In genomic region chr10:130005366-130005765, GRCm38 (mm10) we compare ENCODE assay signal across 14 mouse cellular contexts. TPM values are rescaled to one million over a fixed set of nuclear protein-coding genes. Genes with fewer than 3 reads are reported as not detected.
"Had no signal": no experiment of that assay in that cellular context is flagged by ENCODE, and none has a peak within 500 bp of the region (broad histone marks: within the 10 kb centered on the region; RNA-seq: fewer than 3 reads in every experiment).

No protein-coding gene starts in this region.

RNA-seq across cellular contexts. Expression of gene Olfr820, which starts 7.1 kb away (rescaled TPM):
- polyA plus RNA-seq: neural tube, embryonic 13.5 days; neural tube, embryonic 14.5 days; neural tube, embryonic 15.5 days; small intestine, adult 2 months; spleen, adult 2 months; stomach, embryonic 14.5 days; stomach, embryonic 15.5 days; stomach, embryonic 16.5 days; stomach, postnatal 0 days; testis, adult 2 months; thymus, adult 2 months; thymus, postnatal 0 days; urinary bladder, adult 2 months had no signal

RNA-seq across cellular contexts. Expression of gene Gm10310, which starts 20.5 kb away (rescaled TPM):
- total RNA-seq: neutrophil, adult 5-6 weeks had no signal
- polyA plus RNA-seq: neural tube, embryonic 13.5 days; neural tube, embryonic 14.5 days; neural tube, embryonic 15.5 days; small intestine, adult 2 months; spleen, adult 2 months; stomach, embryonic 14.5 days; stomach, embryonic 15.5 days; stomach, embryonic 16.5 days; stomach, postnatal 0 days; testis, adult 2 months; thymus, adult 2 months; thymus, postnatal 0 days; urinary bladder, adult 2 months had no signal

RNA-seq across cellular contexts. Expression of gene Olfr821, which starts 24.8 kb away (rescaled TPM):
- total RNA-seq: neutrophil, adult 5-6 weeks had no signal
- polyA plus RNA-seq: neural tube, embryonic 13.5 days; neural tube, embryonic 14.5 days; neural tube, embryonic 15.5 days; small intestine, adult 2 months; spleen, adult 2 months; stomach, embryonic 14.5 days; stomach, embryonic 15.5 days; stomach, embryonic 16.5 days; stomach, postnatal 0 days; testis, adult 2 months; thymus, adult 2 months; thymus, postnatal 0 days; urinary bladder, adult 2 months had no signal

RNA-seq across cellular contexts. Expression of gene Olfr247, which starts 29.4 kb away (rescaled TPM):
- total RNA-seq: neutrophil, adult 5-6 weeks had no signal
- polyA plus RNA-seq: neural tube, embryonic 13.5 days; neural tube, embryonic 14.5 days; neural tube, embryonic 15.5 days; small intestine, adult 2 months; spleen, adult 2 months; stomach, embryonic 14.5 days; stomach, embryonic 15.5 days; stomach, embryonic 16.5 days; stomach, postnatal 0 days; testis, adult 2 months; thymus, adult 2 months; thymus, postnatal 0 days; urinary bladder, adult 2 months had no signal

RNA-seq across cellular contexts. Expression of gene Olfr819, which starts 38.3 kb away (rescaled TPM):
- total RNA-seq: neutrophil, adult 5-6 weeks had no signal
- polyA plus RNA-seq: neural tube, embryonic 13.5 days; neural tube, embryonic 14.5 days; neural tube, embryonic 15.5 days; small intestine, adult 2 months; spleen, adult 2 months; stomach, embryonic 14.5 days; stomach, embryonic 15.5 days; stomach, embryonic 16.5 days; stomach, postnatal 0 days; testis, adult 2 months; thymus, adult 2 months; thymus, postnatal 0 days; urinary bladder, adult 2 months had no signal
